Mouse (Mus musculus) embryo, embryonic 11 days (tissue): ENCODE results near the gene Tmem95.
"Not testable (repeated sequence)": the region's sequence is repeated elsewhere in the genome, so short reads cannot be mapped to it uniquely, and the experiment has no call there.

Experiments
- DNase-seq: peaks from one replicate; pipeline ENCODE4 v3.0.0-alpha.2; 2015

Tmem95 gene

DNA sequence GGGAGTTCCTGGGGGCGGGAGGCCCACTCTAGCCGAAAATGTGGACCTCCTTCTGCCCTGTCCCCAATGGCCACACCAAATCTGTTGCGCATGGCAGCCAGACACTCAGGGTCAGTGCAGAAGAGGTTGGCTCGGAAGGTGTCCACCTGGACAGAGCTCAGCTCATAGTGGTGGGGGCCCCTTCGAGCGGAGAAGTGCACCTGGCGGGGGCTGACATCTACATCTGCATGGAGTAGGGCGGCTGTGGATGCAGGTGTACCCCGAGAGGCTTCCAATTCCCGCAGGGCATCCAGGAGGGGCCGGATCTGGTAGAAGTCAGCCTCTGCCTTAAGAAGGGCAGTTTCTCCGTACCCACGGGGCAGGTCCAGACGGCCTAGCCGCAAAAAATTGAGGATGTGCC lies 1.9 kb upstream of the Tmem95 start:
- no peak for DNase-seq

DNA sequence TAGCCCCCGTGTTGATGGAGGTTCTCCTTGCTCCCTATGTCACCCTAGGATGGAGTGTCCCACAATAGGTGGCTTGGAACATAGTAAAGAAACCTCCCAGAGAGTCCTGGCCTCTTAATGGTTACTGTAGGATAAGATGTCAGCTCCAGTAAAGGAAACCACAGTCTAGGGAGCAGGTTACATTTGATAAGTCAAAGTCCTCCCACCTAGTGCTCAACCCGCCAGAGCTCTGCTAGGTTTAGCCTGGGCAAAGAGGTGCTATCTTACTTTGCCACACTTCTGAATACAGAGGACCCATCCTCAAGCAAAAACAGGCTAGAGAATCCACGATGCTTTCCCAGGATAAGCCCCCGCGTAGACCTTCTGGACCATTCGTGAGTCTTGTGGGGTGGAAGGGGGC lies 1.1 kb upstream of the Tmem95 start:
- DNase-seq, result no peak

- no peak for DNase-seq
Observed at GRCm38 (mm10) chr11:69878399-69878798, 581 bp upstream of the Tmem95 start.

GRCm38 (mm10) chr11:69876867-69877266 lies 951 bp downstream of the Tmem95 start:
- DNase-seq, result peak; percentile 90

GRCm38 (mm10) chr11:69876186-69876585 lies 1.6 kb downstream of the Tmem95 start:
- no peak for DNase-seq

GRCm38 (mm10) chr11:69872451-69872850 lies 5.4 kb downstream of the Tmem95 start:
- DNase-seq, result no peak

DNA sequence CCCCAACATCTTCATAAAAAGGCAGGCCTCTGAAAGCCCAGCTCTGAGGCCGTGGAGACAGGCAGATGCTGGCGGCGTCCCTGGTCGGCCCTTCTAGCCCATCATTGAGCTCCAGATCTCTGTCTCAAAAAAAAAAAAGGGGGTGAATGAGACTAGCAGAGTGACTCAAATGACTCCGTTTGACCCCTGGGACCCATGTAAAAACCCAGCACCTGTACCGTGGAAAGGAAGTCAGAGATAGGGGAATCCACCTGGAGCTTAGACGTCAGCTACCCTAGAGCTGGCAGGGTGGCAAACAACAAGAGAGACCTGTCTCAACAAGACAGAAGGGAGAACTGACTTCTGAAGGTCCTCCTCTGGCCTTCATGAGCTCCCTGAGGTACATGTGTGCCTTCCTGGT lies 6.0 kb downstream of the Tmem95 start:
- no peak for DNase-seq

GRCm38 (mm10) chr11:69870289-69871069 lies 7.3 kb downstream of the Tmem95 start:
- no peak for DNase-seq

DNA sequence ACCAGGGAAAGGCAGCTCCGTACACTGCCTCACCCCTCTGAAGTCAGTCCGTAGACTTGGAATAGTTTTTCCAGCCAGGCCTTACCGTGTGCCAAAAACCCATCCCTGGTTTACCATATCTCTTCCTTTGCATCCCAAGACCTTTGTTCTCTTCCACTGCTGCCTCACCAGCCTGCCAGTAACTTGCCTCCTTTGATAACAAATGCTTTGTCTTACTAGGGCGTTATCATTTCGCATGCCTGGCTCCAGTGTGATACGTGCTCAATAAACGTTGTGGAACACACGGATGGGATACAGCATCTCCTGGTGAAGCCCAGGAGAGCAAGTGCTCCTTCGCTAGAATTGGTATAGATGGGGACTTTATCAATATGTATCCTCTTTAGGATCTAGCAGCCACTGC lies 10.5 kb downstream of the Tmem95 start:
- no peak for DNase-seq

DNA sequence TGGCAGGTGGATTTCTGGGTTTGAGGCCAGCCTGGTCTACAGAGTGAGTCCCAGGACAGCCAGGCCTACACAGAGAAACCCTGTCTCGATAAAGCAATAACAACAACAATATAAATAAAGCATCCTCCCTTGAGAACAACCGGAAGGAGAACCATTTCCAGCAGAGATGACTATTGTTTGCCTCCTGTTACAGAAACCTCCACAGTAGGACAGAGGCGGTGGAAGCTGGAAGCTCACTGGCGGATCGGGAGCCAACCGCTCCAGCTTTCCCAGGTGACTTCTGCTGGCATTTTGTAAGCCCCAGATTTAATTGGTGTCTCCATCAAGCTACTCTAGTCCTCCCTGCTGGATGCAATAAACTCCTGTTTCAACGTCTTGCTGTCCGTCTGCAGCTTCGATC lies 12.3 kb downstream of the Tmem95 start:
- no peak for DNase-seq

- no peak for DNase-seq
Observed at GRCm38 (mm10) chr11:69864138-69864860, 13.5 kb downstream of the Tmem95 start.

DNA sequence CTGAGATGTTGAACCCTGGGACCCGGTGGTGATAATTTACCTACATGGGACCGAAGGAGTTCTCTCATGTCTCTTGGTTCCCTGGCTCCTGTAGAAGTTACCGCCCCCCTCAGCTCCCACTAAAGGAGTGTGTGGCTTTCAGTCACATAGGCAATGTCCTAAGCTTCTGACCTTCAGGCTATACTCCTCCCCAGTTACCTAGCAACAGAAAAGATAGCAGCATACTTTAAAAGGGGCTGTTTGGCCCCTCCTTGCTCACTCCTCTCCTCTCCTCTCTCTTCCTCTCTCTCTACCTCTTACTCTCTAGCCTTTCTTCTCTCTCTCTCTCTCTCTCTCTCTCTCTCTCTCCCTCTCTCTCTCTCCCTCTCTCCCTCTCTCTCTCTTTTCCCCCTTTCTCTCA lies 14.1 kb downstream of the Tmem95 start:
- DNase-seq, result not testable (repeated sequence)

GRCm38 (mm10) chr11:69858113-69858998 lies 19.5 kb downstream of the Tmem95 start, which contains the start of gene Tnk1:
Tnk1 (minus strand) TSS chr11:69858730.
- no peak for DNase-seq

GRCm38 (mm10) chr11:69855347-69855746 lies 22.5 kb downstream of the Tmem95 start:
- peak; percentile 74 for DNase-seq

- no peak for DNase-seq
Observed at GRCm38 (mm10) chr11:69854680-69855079, 23.1 kb downstream of the Tmem95 start.

DNA sequence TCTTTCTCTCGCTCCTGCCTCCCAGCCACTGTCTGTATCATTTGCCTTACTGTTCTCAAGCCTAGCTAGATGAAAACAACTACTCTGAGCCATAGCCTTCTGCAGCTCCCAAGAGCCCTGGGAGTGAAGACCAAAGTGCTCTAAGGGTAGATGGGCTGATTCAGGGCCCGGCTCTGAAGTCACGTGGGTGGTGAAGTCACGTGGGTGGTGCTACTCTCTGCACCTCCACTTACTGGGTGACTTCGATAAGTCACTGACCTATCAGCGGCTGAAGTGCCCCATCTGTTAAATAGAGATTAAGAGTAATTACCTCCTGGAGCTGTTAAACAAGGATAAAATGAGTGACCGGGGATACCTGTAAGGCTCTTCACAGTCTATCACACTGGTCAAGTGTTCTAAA lies 23.8 kb downstream of the Tmem95 start:
- peak; percentile 25 for DNase-seq

- no peak for DNase-seq
Observed at GRCm38 (mm10) chr11:69850754-69851153, 27.1 kb downstream of the Tmem95 start.

- DNase-seq, result no peak
Observed at GRCm38 (mm10) chr11:69849884-69850283, 27.9 kb downstream of the Tmem95 start.

GRCm38 (mm10) chr11:69849128-69849527 lies 28.7 kb downstream of the Tmem95 start:
- no peak for DNase-seq

- DNase-seq, result no peak
Observed at GRCm38 (mm10) chr11:69848021-69848420, 29.8 kb downstream of the Tmem95 start.

DNA sequence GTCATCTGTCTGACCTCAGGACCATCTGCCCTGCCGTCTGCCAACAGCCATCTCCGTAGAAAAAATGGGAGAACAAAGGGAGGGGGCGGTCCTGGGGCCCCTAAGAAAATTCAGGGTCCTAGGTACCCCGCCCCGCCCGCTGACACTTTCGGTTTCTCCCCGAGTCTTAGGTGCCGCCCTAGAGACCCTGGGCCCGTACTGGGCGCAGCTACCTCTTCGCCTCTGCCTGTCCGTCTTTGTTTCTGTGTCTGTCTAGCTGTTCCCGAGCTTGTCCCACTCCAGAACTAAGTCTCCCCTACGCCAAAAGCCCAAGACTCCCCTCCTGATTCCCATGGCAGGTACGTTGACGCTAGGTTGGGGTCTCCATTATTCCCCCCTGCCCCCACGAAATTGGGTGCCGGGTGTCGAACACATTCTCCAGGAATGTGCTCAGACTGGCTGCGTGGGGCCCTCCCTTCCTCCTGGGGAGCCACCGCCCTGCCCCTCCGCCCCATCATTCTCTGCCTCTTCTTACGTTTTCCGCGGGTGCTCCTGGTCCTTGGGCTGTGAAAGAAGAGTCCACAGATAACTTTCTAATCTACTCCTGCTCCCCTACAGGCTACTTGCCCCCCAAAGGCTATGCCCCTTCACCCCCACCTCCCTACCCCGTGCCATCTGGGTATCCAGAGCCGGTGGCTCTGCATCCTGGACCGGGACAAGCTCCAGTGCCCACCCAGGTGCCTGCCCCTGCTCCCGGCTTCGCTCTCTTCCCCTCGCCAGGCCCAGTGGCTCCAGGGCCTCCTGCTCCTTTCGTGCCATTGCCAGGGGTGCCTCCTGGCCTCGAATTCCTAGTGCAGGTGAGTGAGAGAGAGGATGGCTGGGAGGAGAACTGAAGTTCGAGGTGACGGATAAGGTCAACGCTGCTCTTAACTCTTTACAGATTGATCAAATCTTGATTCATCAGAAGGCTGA lies 30.8 kb downstream of the Tmem95 start:
- DNase-seq, result peak; percentile 10

DNA sequence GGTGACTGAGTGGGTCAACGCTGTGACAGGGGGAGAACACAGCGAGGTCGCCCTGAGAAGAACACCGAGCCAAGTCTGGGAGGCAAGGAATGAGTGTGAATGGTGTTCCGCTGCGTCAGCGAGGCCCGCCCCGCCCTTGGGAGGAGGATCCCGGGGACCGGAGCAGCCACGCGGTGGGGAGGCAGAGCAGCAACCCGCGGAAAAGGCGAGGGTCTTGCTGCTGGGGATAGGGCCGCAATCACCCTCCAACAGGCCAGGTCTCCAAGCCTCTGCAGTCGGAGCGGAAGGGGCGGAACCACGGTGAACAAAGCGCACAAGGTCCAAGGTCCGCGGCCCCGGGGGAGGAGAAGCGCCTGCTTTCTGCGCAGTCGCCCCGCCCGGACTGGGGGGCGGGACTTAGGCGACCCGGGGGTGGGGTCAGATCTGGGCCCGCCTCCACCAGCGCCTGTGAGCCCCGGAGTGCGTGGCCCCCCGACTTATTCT lies 31.6 kb downstream of the Tmem95 start, which contains the start of gene Plscr3:
Gene Plscr3, plus strand, starts transcription at position 179 of the 483 bp plus-strand sequence.
- DNase-seq, result peak; percentile 98
